Mouse (Mus musculus) liver, postnatal 0 days (tissue): ENCODE data around the gene Btk.

ENCODE experiments used
- CTCF ChIP-seq: sonication (generic); IDR thresholded peaks from 2 replicates; pipeline ENCODE4 v1.5.1; 2016; ENCODE audit warnings: antibody characterized with exemption, low read depth
- EP300 ChIP-seq: IDR thresholded peaks from 2 replicates; pipeline ENCODE4 v1.6.1; 2016; ENCODE audit warnings: antibody characterized with exemption, low read depth, mild to moderate bottlenecking

GRCm38 (mm10) chrX:134523772-134524171 lies 59.6 kb downstream of the Btk start:
- TF ChIP-seq CTCF (no peak), EP300 (no peak)
